Mouse (Mus musculus): ENCODE data around the gene Hdgfl3.
A peak's percentile ranks its signal among the peaks of the same experiment; 100 is the strongest.
"Not testable (repeated sequence)": the region's sequence is repeated elsewhere in the genome, so short reads cannot be mapped to it uniquely, and the experiment has no call there.

The Hdgfl3 gene

GRCm38 (mm10) chr7:81851706-81852105, 82.6 kb downstream of the Hdgfl3 start:
- DNase-seq, result no peak

- DNase-seq, result no peak
Observed at GRCm38 (mm10) chr7:81850171-81850570, 84.1 kb downstream of the Hdgfl3 start.

GRCm38 (mm10) chr7:81849633-81850032, 84.6 kb downstream of the Hdgfl3 start:
- DNase-seq, result no peak

GRCm38 (mm10) chr7:81849214-81849613, 85.1 kb downstream of the Hdgfl3 start:
- DNase-seq, result no peak

GRCm38 (mm10) chr7:81847777-81848176, 86.5 kb downstream of the Hdgfl3 start:
- DNase-seq, result no peak

- DNase-seq, result no peak
Observed at GRCm38 (mm10) chr7:81847010-81847409, 87.3 kb downstream of the Hdgfl3 start.

- no peak for DNase-seq
Observed at GRCm38 (mm10) chr7:81846008-81846407, 88.3 kb downstream of the Hdgfl3 start.

- DNase-seq, result no peak
Observed at GRCm38 (mm10) chr7:81845313-81845712, 89.0 kb downstream of the Hdgfl3 start.

- DNase-seq, result no peak
Observed at GRCm38 (mm10) chr7:81844801-81845200, 89.5 kb downstream of the Hdgfl3 start.

- no peak for DNase-seq
Observed at GRCm38 (mm10) chr7:81843903-81844302, 90.4 kb downstream of the Hdgfl3 start.

- no peak for DNase-seq
Observed at GRCm38 (mm10) chr7:81842998-81843397, 91.3 kb downstream of the Hdgfl3 start.

- DNase-seq, result no peak
Observed at GRCm38 (mm10) chr7:81842141-81842540, 92.1 kb downstream of the Hdgfl3 start.

- DNase-seq, result no peak
Observed at GRCm38 (mm10) chr7:81841439-81841838, 92.8 kb downstream of the Hdgfl3 start.

GRCm38 (mm10) chr7:81840661-81841181, 93.6 kb downstream of the Hdgfl3 start:
- peak; percentile 63 for DNase-seq

- DNase-seq, result no peak
Observed at GRCm38 (mm10) chr7:81839746-81840145, 94.5 kb downstream of the Hdgfl3 start.

GRCm38 (mm10) chr7:81837771-81838170, 96.5 kb downstream of the Hdgfl3 start:
- not testable (repeated sequence) for DNase-seq

- no peak for DNase-seq
Observed at GRCm38 (mm10) chr7:81835430-81835829, 98.8 kb downstream of the Hdgfl3 start.

- no peak for DNase-seq
Observed at GRCm38 (mm10) chr7:81834847-81835246, 99.4 kb downstream of the Hdgfl3 start.
